Mouse (Mus musculus): Measurements from ENCODE around the gene Skor1.

Gene Skor1

DNA sequence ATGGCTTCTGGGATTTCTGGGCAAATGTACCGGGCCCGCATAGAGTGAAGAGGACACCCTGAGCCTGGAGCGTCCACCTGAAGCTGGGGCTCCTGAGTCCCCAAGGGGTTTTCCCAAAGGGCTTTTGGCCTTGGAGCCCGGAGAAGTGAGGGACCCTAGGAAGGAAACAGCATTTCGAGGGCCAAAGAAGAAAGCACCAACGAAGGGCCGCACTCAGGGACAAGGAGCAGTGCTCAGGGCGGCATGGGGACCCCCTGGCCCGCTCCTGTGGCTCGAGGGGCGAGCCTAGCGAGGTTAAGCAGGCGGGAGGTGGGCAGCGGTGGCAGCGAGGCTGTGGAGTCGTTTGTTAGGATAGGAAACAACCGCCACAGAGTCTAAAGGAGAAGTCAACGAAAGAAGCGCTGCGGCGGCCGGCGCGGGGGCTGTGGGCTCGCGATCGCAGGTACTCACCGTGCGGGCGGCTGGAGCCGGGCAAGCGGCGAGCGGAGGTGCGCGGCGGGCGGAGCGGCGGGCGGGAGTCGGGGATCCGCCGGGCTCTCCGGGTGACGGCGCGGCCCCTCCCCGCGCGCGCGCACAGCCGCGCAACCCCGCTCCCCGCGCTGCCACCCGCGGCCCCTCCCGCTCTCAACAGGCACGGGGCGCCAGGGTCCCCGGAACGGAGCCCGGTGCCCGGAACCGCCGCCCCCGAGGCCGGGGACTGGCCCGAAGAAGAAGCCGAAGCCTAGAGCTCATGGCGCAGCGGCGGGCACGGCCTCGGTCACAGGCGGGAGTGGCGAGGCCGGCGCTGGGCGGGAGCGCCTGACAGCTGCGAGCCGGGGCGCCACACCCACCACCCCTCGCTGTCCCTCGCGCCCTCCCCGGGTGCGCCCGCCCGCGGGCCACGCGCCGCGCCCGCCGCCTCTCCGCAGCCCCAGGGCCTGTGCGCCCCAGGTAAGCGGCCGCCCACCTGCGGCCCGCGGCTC lies at the start of gene Skor1:
TSS of gene Skor1 (minus strand) at position 552 of the 962 bp plus-strand sequence.
- no peak for DNase-seq (ENCODE audit: extremely low read depth, low read depth)

DNA sequence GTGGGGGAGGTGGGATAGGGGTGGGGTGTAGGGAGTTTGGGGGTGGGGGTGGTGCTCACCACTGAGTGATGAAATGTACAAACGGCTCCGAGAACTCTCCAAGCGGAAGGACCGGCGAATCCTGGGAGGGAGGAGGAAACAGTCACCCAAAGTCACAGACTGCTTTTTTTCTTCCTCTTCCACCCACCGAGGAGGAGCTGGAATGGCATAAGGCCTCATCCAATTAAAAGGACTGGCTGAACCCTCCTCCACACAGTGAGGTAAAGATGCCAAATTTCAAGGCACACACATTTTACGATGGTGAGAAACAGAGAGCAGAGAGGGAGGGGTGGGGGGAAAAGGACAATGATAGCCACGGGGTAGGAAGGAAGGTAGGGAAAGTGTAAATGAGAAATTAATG lies 48.5 kb upstream of the Skor1 start:
- DNase-seq (ENCODE audit: extremely low read depth, low read depth) = no peak

DNA sequence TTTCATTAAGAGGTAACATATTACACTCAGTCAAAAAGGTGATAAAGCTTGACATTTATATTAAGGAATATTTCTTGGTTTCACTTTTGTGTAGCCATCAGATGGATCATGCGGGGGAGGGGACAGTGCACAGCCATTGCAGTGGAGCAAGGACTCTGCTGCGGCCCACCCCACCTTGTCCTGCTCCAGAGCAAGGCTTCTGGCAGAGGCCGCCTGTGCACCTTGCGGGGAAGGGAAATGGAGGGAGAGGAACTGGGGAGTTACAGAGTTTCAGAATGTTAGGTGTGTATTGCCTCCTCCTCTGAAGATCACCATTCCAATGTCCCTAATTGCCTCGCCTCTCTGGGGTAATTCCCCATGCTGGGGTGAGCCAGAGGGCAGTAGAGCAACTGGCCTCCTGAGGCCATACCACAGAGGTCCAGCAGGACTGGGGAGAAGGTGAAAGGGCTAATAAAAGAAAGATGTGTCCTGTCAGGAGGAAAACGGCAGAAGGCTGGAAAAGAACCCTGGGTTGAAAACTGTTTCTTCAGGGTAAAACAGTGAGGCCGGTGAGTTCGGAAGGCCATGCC lies 47.4 kb upstream of the Skor1 start:
- no peak for DNase-seq (ENCODE audit: extremely low read depth, low read depth)

DNA sequence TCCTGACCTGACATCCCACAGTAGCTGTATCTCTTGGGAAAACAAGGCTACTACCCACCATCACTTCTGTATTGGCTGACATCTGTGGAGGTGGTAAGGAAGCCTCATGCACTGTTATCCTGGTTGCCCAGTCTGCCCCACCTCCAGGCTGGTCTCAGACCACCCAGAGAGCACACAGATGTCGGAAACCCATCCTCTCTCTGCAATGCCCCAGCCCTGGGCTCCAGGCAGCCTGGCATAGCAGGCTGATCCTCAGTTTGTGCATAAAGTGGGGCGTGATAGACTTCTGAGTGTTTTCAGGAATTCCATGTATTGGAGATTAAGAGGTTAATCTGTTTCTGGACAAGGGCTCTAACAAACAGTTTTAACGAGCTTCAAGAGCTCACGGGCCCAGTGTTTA lies 46.8 kb upstream of the Skor1 start:
- no peak for DNase-seq (ENCODE audit: extremely low read depth, low read depth)

DNA sequence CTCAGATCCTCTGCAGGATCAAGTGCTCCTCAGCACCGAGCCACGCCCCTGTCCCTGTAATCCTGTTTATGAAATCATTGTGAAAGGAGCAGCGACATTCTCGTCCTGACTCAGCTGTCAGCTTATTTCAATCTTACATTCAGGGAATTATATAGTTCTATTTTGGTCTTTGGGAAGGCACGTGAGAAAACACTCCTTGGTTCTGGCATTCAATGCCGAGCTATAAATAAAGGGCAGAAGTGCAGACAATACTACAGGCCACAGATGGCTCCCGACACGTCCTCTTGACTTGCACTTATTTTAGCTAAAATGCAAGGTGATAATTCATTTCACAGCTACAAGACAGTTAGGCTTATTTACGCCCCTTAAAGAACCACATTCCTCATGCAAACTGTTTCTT lies 46.0 kb upstream of the Skor1 start:
- no peak for DNase-seq (ENCODE audit: extremely low read depth, low read depth)

DNA sequence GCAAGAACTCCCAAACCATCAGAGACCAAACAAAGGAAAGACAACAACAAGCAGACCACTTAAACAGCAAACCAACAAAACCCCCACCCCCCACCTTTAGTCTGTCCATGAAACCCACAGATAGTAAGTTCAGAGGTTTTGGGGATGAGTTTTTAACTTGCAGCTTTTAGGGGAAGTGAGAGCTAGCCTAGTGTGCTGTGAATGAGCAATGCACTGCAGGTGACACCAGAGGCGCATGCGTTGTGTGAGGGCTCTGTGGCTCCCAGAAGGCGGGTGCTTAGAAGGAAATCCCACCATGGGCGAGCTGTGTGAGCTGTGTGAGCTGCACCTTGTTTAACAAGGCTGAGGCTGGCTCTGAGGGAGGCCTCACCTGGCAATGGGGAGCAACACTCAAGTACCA lies 44.0 kb upstream of the Skor1 start:
- no peak for DNase-seq (ENCODE audit: extremely low read depth, low read depth)

DNA sequence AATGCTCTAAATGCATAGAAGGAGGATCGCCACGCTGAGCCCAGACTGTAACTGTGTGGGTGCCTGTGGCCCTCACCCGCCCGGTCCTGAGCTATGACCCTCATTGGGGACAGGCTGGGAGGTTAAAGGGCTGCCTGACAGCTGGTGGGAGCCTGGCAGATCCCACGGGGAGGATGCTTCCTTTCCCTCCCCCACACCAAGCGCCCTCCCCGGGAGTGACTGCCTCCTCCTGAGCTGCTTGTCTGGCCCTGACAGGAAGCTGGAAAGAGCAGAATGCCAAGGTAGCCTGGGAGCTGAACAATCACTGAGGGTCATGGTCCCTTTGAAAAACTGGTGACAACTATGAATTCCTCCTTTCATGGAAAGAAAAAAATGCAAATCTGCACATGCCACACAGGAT lies 38.5 kb upstream of the Skor1 start:
- no peak for DNase-seq (ENCODE audit: extremely low read depth, low read depth)

DNA sequence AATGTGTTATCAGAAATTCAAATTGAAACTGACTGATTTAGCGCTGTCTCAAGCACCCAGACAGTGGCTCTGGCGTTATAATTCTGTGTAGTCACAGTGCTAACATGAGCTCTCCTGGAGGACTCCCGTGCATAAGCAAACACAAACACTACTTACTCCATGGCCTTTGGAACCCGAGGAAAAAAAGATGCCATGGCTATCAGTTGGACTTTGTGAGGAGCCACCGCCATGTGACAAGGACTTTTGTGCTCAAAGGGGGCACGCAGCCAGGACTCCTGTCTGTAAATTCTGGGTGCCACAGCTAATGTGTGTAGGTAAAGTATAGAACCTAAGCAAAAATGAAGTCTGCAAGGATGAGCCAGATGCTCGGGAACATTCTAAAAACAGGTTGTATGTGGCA lies 36.5 kb upstream of the Skor1 start:
- DNase-seq (ENCODE audit: extremely low read depth, low read depth) = no peak

DNA sequence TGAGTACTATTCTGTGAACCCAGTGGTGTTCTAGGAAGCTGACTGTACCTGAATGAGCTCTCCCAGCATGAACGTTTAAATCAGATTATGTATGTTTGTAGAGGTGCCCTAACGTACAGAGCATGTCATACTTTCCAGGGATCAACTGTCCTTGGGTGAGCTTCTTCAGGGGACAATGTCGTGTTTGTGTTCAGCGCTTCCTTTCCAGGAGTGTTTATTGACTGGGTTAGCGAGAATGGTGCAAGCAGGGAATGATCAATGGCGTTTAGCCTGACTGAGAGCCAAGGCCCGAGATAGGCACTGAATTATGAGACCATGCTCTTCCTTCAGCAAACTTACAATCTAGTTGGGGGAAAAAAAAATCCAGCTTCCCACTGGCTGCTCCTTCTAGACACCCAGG lies 35.1 kb upstream of the Skor1 start:
- DNase-seq (ENCODE audit: extremely low read depth, low read depth) = no peak

DNA sequence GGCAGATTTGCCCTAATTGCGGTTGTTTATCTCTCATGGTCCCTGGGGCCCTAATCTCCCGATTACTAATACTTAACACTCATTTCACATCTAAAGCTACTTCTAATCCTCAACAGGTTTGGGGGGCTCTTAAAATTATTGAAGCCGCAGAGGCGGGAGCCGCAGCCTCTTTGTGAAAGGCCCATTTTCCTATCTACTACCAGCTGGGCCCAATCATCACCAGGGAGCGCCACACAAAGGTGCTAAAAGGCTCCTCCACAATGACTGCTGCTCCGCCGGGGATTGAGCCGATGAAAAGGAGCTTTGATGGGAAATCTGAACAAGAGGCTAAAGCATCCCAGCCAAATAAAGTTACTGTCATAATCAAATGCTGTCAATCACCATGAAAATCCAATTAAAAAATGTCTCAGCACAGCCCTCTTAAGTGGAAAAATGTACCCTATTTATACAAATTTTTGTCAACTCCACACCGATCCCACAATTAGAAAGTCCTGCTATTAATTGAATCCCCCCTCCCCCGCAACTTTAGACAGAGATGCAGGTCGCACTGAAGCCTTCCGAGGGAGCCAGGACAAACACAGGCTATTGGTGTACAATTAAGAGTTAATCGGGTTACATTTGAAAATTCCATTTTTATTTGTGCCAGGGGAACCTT lies 33.7 kb upstream of the Skor1 start:
- no peak for DNase-seq (ENCODE audit: extremely low read depth, low read depth)

DNA sequence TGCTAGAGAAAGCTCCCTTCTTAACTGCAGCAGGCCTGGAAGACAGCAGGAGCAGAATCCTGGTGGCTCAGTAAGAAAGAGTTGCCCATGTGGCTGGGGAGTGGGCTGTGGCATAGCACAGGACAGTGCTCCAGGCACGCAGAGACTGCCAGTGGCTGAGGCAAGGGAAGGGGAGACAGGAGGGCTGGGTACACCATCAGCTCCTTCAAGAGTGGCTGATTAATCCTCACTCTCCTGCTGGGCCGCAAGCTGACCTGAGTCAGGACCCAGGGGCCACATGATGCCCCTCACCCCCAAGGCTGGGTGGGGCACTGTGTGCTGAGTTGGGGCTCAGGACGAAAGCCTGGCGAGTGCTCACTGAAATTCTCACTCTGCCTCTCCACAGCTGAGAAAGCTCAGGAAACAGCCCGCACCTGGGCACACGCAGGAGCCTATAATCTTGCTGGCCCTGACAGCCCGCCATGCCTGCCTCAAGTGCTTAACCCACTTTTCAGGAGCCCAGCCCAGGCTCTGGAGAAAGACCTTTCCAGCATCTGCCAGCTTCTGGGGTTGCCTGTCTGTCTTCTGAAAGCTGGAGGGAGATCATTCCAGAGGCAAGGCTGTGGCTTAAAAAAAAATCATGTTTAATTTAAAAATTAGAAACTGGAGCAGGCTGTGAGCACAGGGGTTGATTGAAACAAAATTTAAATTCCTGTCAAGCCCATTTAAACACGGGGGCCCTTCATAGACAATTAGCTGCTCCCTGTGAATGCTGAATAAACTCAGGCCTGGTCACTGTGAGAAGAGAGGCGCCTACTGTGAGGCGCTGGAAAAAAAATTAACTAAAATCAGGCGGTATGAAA lies 32.8 kb upstream of the Skor1 start:
- no peak for DNase-seq (ENCODE audit: extremely low read depth, low read depth)

DNA sequence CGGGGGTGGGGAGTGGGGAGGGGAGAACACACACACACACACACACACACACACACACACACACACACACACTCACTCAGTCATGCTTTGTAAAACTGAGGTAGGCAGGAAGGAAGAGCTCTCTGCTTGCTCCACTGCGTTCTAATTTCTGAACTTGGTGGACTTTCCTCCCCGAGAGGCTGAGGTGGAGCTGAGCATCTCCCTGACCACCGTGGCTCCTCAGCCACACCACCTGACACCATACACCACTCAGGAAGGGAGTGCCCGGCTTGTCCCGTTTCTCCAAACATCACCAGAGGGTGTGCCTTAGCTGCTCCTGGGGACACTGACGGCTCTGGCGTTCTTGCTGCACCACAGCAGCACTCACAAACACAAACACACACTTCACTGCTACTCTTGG lies 29.5 kb upstream of the Skor1 start:
- no peak for DNase-seq (ENCODE audit: extremely low read depth, low read depth)

DNA sequence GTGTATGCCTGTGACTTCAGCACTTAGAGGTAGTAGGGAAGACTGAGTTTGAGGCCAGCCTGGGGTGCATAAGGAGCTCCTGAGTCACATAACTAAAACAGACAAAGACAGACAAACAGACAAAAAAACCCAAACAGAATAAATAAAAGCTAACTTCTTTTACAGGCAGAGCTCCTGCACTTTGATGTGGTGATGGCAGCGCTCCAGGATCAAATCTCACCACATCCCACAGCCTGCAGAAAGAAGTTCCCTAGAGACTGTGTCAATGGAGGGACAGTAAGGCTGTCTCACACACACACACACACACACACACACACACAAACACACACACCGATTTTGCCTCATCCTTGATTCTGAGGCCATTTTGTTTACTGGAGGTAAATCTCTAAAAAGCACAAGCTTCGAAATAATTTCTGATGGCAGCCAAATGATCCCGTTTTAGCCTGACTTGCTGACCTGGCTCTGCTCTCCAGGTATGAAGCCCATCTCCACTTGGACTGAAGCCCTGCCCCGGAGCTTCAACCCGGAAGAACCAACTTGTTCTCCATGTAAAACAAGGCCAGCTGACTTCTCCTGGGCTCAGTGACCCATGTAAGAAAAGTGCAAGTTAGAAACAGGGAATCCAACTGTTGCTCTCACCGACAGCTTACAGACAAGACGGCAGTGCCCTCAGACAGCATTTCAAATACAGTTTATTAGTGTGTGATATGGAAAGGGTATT lies 25.4 kb upstream of the Skor1 start:
- DNase-seq (ENCODE audit: extremely low read depth, low read depth) = no peak

DNA sequence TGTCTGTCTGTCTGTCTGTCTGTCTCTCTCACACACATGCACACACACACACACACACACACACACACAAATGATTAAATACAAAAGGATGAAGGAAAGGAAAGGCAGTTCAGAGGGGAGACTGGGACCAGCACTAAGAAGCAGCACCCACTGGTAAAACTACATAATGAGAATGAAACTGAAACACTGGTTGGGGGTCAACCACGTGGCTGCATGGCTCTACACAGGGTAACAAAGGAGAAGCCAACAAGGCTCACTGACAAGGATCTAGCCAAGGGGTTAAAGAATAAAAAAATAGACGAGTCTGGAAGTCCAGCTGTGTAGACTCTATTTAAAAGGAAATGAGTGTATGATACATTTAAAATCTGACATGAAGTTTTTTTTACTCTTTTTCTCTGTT lies 23.2 kb upstream of the Skor1 start:
- no peak for DNase-seq (ENCODE audit: extremely low read depth, low read depth)

DNA sequence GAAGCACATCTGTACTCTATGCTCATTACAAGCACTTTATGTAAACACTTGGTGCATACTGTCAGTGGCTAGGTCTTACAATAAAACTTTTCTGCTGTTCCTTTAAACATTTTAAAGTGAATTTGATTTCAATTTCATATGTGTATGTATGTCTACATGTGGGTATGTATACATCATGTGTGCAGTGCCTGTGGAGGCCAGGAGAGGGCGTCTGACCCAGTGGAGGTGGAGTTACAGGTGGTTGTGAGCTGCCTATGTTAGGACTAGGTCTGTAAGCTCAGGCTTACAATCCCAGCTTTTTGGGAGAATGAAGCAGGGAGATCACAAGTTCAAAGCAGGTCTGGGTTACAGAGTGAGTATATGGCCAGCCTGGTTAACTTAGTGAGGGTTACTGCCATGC lies 20.4 kb upstream of the Skor1 start:
- no peak for DNase-seq (ENCODE audit: extremely low read depth, low read depth)

DNA sequence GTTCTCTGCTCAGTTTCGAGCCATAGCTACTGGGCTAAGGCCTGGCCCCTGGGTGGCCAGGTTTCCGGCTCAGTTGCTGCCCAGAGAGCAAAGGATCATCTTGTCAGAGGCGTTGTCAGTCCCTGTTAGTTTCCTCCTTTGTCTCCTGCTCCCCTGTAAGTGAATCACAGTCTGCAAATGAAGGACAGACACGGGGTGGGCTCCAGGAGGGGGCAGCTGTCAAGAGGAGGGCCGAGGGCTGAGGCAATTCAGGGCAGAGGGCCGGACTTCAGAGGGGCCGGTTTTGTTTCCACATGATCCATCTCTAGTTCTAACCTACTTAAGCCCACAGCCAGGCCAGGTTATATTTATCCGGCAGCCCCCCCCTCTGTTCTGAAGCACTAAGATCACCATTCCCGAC lies 16.3 kb upstream of the Skor1 start:
- no peak for DNase-seq (ENCODE audit: extremely low read depth, low read depth)

DNA sequence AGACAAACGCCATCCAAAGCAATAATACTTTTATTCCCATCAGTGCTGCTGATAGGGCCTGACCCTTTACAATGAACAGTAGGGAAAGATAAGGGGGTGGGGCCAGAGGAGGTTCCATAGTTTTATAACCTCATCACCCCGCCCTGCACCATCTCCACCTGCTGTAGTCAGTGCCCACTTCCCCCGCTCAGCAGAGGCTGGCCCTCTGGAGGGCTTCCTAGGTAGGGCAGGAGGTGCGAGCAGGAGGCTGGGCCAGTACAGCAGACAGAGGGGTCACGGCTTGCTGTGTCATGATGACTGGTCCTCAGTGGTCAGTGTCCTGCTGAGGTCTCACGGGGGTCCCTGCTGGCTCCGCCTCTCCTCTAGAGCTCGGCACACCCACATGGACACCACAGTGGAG lies 15.0 kb upstream of the Skor1 start:
- no peak for DNase-seq (ENCODE audit: extremely low read depth, low read depth)

DNA sequence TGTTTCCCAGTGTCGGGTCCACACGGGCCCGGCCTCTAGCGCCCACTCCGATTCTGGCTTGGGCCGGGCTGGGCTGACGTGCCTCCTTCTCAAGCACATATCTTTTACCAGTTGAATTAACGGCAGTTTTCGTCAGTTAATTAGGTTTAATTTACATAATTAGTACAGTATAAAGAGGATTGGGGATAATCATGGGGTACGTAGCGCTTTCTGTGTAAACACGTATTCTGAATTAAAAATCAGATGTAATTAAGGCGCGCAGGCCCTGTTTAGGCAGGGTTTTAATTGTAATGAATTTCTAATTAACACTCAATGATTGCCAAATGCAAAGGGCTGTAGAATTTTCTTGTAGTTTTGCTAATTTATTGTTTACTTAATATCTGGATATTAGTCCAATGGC lies 3.2 kb upstream of the Skor1 start:
- no peak for DNase-seq (ENCODE audit: extremely low read depth, low read depth)

DNA sequence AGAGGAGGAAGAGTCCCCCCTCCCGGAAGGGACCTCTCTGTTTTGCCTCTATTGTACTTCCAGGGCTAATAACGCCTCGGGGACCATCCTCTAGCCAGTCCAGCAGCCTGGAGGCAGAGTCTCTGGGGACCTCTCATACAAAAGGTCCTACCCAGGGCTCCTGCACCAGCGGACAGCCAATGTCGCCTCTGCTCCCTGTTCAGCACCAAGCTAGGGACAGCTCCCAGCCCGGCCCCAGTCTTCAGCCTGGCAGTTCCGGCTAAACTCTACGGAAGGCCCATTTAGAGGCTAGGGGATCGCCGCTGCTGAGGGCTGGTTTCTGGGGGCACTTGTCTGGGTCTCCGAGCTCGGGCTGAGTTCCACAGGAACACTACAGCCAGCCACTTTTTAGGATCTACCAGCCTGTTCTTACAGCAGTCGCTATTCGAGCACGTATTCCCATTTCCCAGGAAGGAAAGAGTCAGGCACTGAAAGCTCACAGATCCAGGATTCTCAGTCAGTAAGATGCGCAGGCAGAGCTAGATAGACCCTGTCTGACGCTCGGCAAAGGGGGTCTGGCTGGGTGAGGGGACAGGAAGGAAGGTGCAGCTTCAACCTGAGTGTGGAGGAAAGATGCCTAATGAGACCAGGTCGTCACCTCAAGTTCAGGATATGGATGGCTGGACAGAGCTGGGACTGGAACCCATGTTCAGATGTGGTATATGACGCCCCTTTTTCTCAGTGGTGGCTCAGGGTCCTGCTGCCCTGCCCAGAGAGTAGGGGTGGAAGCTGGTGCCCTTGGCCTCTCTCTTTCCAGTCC lies 2.5 kb upstream of the Skor1 start:
- no peak for DNase-seq (ENCODE audit: extremely low read depth, low read depth)
